Mouse (Mus musculus): ENCODE results near the gene Mid1ip1. TPM values are rescaled to one million over a fixed set of nuclear protein-coding genes. Genes with fewer than 3 reads are reported as not detected.

The Mid1ip1 gene
- polyA plus RNA-seq (2015; fragmentation: Nextera tagmentation; extraction: Ambion mirVana) = 25.9 and 34.3 TPM in 2 replicates

DNA sequence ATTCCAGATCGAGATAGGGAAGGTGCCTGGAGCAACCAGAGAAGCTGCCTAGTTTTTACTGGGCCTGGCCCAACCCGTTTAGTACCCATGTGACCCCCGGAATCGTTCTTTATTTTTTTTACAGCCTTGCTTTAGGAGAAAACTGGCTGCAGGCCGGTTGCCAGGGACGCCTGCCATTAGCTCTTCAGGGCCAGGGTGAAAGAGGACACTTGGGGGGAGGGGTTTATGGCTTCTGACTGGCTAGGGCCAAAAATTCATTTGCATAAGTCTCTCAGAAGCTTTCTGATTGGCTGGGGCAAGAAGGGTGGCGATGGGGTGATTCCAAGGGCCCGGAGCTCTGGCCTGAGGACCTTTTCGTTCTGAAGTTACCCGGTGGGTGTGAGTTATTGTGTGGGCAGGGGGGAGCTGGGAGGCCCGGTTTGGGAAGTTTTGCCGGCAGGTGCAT, at the start of gene Mid1ip1:
Mid1ip1 (plus strand) TSS at position 318 of the 445 bp plus-strand sequence.
- Histone ChIP-seq H3K9me3 (replicated peaks) (no peaks in the 10 kb centered on the region), H3K4me2 (peak within 1 kb of the TSS; percentile 59), H3K9ac (no peak within 1 kb of the TSS), H3K4me3 (peak within 1 kb of the TSS; percentile 37), H3K4me1 (replicated peaks) (peaks cover 2% of the 10 kb centered on the region; the same call in 1 of the 2 replicates), H3K27ac (peak within 1 kb of the TSS; percentile 80), H3K36me3 (no peaks in the 10 kb centered on the region), H3K27me3 (no peaks in the 10 kb centered on the region)
- 17% methylated on average over 12 of the region's 12 CpGs for WGBS
- ATAC-seq (replicated peaks; ENCODE audit: insufficient number of reproducible peaks, insufficient read depth, low FRiP score, low read depth) = peak; percentile 74

DNA sequence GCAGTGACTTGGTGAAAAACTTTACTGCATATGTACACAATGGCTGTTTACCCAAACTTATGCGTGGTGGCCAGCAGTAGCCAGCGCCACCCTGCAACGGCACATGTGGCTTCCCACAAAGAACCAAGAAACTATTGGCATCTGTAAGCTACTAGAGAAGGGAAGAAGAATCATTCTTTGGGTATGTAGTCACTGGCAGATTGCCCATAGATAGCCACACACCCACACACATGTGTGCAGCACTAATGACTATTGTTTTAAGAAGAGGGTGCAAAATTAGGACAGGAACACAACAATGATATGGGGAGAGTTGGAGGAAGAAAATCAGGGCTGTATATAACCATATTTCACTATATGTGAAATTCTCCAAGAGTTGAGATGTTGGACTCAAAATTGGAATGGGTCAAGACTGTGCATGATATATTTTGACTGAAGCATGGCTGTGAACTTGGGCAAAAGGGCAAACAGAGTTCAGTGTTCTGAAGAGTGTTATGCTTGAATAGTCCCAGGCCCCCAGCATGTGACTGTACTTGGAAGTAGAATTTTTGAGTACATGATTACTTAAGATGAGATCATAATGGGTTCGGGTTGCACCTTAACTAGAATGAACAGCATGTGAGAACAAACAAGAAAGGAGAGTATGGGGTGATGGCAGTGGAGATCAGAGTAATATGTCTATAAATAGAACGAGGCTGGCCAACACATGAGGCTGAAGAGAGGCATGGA, 20.2 kb upstream of the Mid1ip1 start:
- Histone ChIP-seq H3K27ac (no peak overlapping the region), H3K4me2 (no peak overlapping the region), H3K9me3 (replicated peaks) (no peaks in the 10 kb centered on the region), H3K4me1 (replicated peaks) (no peaks in the 10 kb centered on the region), H3K9ac (no peak overlapping the region), H3K4me3 (no peak overlapping the region), H3K27me3 (no peaks in the 10 kb centered on the region), H3K36me3 (no peaks in the 10 kb centered on the region)
- 72% methylated on average over 5 of the region's 5 CpGs for WGBS
- no peak for ATAC-seq (replicated peaks; ENCODE audit: insufficient number of reproducible peaks, insufficient read depth, low FRiP score, low read depth)

DNA sequence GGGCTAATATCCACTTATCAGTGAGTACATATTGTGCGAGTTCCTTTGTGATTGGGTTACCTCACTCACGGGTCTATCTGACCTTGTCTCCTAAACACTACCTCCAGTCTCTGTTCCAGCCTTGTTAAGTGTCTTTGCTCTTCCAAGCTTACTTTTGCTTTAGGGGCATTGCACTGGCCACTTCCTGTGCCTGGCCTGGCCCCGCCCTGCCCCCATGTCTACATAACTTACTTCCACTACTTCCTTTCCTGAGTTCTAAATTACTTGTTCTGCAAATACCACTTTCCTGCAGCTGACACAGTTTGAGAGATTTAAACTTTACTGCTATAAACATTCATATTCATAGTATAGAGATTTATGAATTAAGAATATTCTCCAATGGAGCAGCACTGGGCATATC, 8.1 kb upstream of the Mid1ip1 start:
- Histone ChIP-seq H3K4me3 (no peak overlapping the region), H3K27me3 (no peaks in the 10 kb centered on the region), H3K9ac (no peak overlapping the region), H3K4me1 (replicated peaks) (no peaks in the 10 kb centered on the region), H3K4me2 (no peak overlapping the region), H3K27ac (no peak overlapping the region), H3K36me3 (no peaks in the 10 kb centered on the region), H3K9me3 (replicated peaks) (no peaks in the 10 kb centered on the region)
- ATAC-seq (replicated peaks; ENCODE audit: insufficient number of reproducible peaks, insufficient read depth, low FRiP score, low read depth) = no peak
- 85% methylated on average over 3 of the region's 3 CpGs for WGBS

DNA sequence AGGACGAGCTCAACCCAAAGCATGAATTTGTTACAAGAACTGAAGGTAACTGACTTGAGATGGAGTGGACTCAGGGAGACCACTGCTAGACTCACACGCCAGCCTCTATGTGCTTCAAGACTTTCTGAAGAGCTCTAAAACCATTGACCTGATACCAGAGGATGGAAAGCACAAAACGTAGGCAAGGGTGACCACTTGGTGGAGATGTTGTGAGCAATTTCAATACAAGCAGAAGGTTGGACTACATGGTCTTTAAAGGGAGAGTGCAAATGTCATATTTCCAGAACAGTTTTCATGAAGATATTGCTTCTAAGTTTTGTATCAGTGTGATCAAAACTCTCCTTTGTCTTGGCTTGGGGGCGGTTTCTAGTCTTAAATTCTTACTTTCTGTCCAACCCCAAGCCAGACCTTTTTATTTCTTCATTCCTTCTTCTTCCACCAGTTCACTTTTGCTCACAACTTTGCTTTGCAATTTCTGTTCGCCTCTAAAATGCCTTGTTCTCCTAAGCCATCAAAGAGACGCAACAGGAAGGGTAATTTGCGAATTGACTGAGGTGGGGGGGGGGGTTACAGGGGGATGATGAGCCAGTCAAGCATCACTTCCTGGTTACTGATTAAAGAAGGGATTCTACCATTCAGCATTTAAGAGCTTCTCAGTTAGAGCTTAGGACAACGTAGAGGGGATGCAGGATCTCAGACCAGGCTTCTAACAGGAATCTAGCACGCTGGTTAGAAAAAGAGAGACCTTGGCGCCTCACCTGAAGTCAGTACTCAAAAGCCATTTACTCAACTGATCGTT, 775 bp upstream of the Mid1ip1 start:
- Histone ChIP-seq H3K4me1 (replicated peaks) (peaks cover 2% of the 10 kb centered on the region; the same call in 1 of the 2 replicates), H3K4me2 (peak overlapping the region; percentile 59), H3K27me3 (no peaks in the 10 kb centered on the region), H3K4me3 (peak overlapping the region; percentile 37), H3K27ac (peak overlapping the region; percentile 56), H3K36me3 (no peaks in the 10 kb centered on the region), H3K9ac (no peak overlapping the region), H3K9me3 (replicated peaks) (no peaks in the 10 kb centered on the region)
- 31% methylated on average over 11 of the region's 11 CpGs for WGBS
- ATAC-seq (replicated peaks; ENCODE audit: insufficient number of reproducible peaks, insufficient read depth, low FRiP score, low read depth) = no peak

DNA sequence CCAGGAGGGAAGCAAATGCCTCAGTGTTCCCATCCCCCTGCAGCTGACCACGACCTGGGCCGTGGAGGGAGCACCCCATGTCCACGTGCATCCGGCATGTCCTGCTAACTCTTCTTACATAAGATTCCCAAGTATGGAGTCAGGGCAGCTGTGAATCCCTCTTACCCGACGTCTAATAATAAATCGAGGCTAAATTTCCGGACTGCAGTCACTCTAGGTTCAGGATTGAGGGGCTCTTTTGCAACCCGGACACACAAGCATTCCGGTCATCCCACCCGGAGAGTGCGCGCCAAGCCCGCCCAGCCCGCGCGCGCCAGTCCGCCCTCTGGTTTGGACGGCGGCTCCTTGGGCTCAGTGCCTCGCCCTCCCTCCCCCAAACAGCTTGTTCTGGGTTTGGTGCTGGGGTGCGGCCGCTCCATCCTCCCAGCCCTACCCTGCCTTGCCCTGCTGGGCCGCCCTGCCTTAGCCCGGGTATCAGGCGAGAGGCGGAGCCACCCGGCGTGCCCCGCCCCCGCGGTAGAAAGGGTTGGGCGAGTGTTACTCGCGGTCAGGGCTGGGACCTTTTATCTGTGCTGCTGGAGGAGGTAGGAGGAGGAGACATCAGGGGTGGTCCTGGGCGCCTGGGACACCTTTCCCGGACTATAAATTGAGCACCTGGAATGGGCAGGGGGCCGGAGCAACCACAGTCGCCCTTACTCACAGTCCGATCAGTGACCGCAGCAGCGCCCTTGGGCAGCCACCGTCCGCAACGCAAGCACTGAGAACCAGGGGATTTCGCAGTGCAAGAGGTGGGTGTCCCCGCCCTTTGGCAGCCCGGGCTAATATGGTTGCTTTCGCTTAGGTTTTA, 2.3 kb downstream of the Mid1ip1 start:
- Histone ChIP-seq H3K27ac (peak overlapping the region; percentile 80), H3K36me3 (no peaks in the 10 kb centered on the region), H3K4me1 (replicated peaks) (peaks cover 2% of the 10 kb centered on the region; the same call in 1 of the 2 replicates), H3K4me3 (peak overlapping the region; percentile 56), H3K9me3 (replicated peaks) (no peaks in the 10 kb centered on the region), H3K9ac (peak overlapping the region; percentile 63), H3K27me3 (no peaks in the 10 kb centered on the region), H3K4me2 (peak overlapping the region; percentile 72)
- peak; percentile 88 for ATAC-seq (replicated peaks; ENCODE audit: insufficient number of reproducible peaks, insufficient read depth, low FRiP score, low read depth)
- WGBS = 16% methylated on average over 49 of the region's 50 CpGs

DNA sequence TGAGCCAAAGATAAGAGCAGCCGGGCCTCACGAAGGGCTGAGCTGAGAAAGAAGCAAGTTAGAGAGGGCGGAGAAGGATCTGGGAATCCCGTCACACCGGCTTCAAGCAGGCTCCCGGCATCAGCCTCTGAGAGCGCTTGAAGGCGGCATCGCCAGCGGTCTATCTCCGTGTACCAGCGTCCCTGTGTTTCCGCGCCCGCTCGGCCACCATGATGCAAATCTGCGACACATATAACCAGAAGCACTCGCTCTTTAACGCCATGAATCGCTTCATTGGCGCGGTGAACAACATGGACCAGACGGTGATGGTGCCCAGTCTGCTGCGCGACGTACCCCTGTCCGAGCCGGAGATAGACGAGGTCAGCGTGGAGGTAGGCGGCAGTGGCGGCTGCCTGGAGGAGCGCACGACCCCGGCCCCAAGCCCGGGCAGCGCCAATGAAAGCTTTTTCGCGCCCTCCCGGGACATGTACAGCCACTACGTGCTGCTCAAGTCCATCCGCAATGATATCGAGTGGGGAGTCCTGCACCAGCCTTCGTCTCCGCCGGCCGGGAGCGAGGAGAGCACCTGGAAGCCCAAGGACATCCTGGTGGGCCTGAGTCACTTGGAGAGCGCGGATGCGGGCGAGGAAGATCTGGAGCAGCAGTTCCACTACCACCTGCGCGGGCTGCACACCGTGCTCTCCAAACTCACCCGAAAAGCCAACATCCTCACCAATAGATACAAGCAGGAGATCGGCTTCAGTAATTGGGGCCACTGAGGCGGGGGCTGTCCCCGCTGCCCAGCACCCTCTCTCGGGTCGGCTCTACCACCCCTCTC, 3.4 kb downstream of the Mid1ip1 start:
- H3K9ac ChIP-seq = peak overlapping the region; percentile 63
- no peaks in the 10 kb centered on the region for H3K36me3 ChIP-seq
- H3K4me1 ChIP-seq (replicated peaks) = peaks cover 2% of the 10 kb centered on the region; the same call in 1 of the 2 replicates
- H3K4me3 ChIP-seq = peak overlapping the region; percentile 56
- peak overlapping the region; percentile 72 for H3K4me2 ChIP-seq
- no peaks in the 10 kb centered on the region for H3K9me3 ChIP-seq (replicated peaks)
- H3K27ac ChIP-seq = peak overlapping the region; percentile 80
- 9% methylated on average over 55 of the region's 61 CpGs for WGBS
- no peak for ATAC-seq (replicated peaks; ENCODE audit: insufficient number of reproducible peaks, insufficient read depth, low FRiP score, low read depth)
- no peaks in the 10 kb centered on the region for H3K27me3 ChIP-seq

DNA sequence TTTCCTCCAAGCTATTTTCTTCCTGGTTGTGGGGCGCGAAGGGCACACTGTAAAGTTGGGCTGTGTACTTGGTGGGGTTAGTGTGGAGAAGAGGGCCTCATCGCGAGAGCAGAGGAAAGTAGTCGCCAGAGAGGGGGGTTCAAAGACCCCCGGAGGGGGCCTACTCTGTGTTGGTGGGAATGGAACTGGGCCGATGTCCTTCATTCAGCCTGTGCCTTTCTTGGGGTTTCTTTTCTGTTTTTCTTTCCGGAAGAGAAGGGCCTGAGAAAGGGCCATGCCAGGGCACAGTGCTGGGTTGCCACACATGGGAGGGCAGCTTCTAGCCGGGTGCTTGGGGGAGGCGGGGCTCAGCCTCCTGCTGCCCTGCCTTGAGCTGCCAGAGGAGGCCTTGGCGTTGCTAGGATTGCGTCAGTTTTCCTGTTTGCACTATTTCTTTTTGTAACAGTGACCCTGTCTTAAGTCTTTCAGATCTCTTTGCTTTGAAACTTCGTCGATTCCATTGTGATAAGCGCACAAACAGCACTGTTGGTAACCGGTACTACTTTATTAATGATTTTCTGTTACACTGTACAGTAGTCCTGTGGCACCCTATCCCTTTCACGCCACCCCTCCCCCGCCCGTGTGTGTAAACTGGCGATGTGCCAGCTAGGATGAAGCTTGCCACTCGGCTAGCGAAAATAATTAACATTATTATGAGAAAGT, 4.2 kb downstream of the Mid1ip1 start:
- H3K4me2 ChIP-seq = peak overlapping the region; percentile 72
- 0 out of 2 replicates have a peak, but pooled peaks have one; percentile 50 for ATAC-seq (replicated peaks; ENCODE audit: insufficient number of reproducible peaks, insufficient read depth, low FRiP score, low read depth)
- H3K27me3 ChIP-seq = no peaks in the 10 kb centered on the region
- peak overlapping the region; percentile 63 for H3K9ac ChIP-seq
- H3K27ac ChIP-seq = peak overlapping the region; percentile 80
- 13% methylated on average over 21 of the region's 22 CpGs for WGBS
- H3K4me3 ChIP-seq = peak overlapping the region; percentile 56
- no peaks in the 10 kb centered on the region for H3K9me3 ChIP-seq (replicated peaks)
- no peaks in the 10 kb centered on the region for H3K36me3 ChIP-seq
- peaks cover 2% of the 10 kb centered on the region; the same call in 1 of the 2 replicates for H3K4me1 ChIP-seq (replicated peaks)

DNA sequence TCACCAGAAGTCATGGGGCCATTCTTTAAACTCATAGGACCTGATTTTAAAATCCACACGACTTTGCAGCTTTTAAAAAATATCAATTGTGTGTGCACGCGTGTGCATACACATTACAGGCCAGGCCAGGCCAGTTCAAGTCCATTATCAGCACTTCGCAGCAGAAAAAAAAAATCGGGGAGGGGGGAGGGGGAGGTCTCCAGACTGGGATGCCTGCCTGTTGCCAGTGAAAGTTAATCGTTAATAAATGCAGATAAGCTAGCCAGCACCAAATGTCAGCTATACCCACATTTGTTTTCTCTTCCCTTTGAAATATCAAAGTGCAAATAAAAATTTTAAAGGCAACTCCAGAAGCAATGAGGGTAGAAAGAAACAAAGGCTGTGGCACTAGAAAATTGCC, 5.6 kb downstream of the Mid1ip1 start:
- WGBS = 28% methylated on average over 6 of the region's 6 CpGs
- H3K9ac ChIP-seq = no peak overlapping the region
- H3K9me3 ChIP-seq (replicated peaks) = no peaks in the 10 kb centered on the region
- no peak for ATAC-seq (replicated peaks; ENCODE audit: insufficient number of reproducible peaks, insufficient read depth, low FRiP score, low read depth)
- H3K4me2 ChIP-seq = no peak overlapping the region
- H3K36me3 ChIP-seq = no peaks in the 10 kb centered on the region
- no peaks in the 10 kb centered on the region for H3K27me3 ChIP-seq
- no peak overlapping the region for H3K4me3 ChIP-seq
- H3K27ac ChIP-seq = no peak overlapping the region
- no peaks in the 10 kb centered on the region; the same call in 1 of the 2 replicates for H3K4me1 ChIP-seq (replicated peaks)

DNA sequence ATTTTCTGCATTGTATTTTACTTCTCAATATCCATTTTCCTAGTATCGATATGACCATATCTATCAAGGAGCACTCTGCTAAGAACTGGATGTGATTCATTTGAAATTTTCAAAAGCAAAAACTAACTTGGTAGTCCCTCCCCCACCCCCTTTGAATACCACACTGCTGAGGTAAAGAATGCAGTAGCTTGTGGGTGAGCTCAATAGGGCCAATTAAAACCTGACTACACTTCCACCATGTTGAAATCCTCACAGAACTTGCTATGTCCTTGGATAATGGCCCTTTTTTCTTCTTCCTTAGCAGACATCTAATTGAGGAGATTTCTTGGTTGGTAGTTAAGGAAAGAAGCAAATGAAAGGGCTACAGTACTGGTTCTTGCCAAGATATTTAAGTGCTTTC, 9.8 kb downstream of the Mid1ip1 start:
- no peaks in the 10 kb centered on the region for H3K27me3 ChIP-seq
- no peak overlapping the region for H3K4me3 ChIP-seq
- no peaks in the 10 kb centered on the region for H3K9me3 ChIP-seq (replicated peaks)
- no peak overlapping the region for H3K27ac ChIP-seq
- no peak overlapping the region for H3K4me2 ChIP-seq
- ATAC-seq (replicated peaks; ENCODE audit: insufficient number of reproducible peaks, insufficient read depth, low FRiP score, low read depth) = no peak
- H3K4me1 ChIP-seq (replicated peaks) = no peaks in the 10 kb centered on the region
- no peaks in the 10 kb centered on the region for H3K36me3 ChIP-seq
- H3K9ac ChIP-seq = no peak overlapping the region
- 83% methylated on average over 1 of the region's 1 CpGs for WGBS

DNA sequence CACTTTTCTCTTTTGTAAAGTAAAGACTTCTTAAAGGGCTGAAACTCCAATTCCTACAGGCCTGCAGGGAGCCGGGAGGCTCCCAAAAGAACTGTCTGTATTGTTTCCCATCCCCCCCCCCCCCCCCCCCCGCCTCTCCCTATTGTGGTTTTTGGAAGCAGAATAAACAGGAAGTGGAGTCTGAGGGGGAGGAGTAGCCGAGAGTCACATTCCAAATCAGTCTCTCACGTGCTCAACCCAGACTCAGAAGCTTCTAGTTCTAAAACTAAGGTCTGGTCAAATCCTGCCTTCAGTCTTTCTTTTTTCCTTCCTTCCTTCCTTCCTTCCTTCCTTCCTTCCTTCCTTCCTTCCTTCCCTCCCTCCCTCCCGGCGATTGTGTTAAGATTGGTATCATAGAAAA, 14.7 kb downstream of the Mid1ip1 start:
- Histone ChIP-seq H3K27me3 (no peaks in the 10 kb centered on the region), H3K9me3 (replicated peaks) (no peaks in the 10 kb centered on the region), H3K27ac (no peak overlapping the region), H3K4me2 (no peak overlapping the region), H3K4me1 (replicated peaks) (no peaks in the 10 kb centered on the region; the same call in 1 of the 2 replicates), H3K9ac (no peak overlapping the region), H3K4me3 (no peak overlapping the region), H3K36me3 (no peaks in the 10 kb centered on the region)
- no peak for ATAC-seq (replicated peaks; ENCODE audit: insufficient number of reproducible peaks, insufficient read depth, low FRiP score, low read depth)
- 10% methylated on average over 4 of the region's 6 CpGs for WGBS

Data from heart, embryonic 15.5 days (tissue).